Mouse (Mus musculus): ENCODE measurements around the gene Fry. TPM values are rescaled to one million over a fixed set of nuclear protein-coding genes. Genes with fewer than 3 reads are reported as not detected.

The Fry gene
- polyA plus RNA-seq, 1 experiment from 2014 or later = 15.2 TPM

GRCm38 (mm10) chr5:150263656-150264055, 145.2 kb downstream of the Fry start:
- H3K4me3 ChIP-seq (ENCODE audit: low read depth, low read length) = no peak overlapping the region
- no peaks in the 10 kb centered on the region for H3K9me3 ChIP-seq (ENCODE audit: control insufficient read depth, low read depth, low read length)
- H3K27ac ChIP-seq (ENCODE audit: low read length) = no peak overlapping the region
- no peak for ATAC-seq (ENCODE audit: insufficient number of reproducible peaks, insufficient read depth, low FRiP score, low read depth)
- H3K4me1 ChIP-seq (ENCODE audit: control insufficient read depth, insufficient read depth, low read length) = peaks cover 4% of the 10 kb centered on the region; the same call in 1 of the 2 replicates
- H3K27me3 ChIP-seq (ENCODE audit: control insufficient read depth, insufficient read depth, low read length) = no peaks in the 10 kb centered on the region
- H3K36me3 ChIP-seq (ENCODE audit: control insufficient read depth, insufficient read depth, low read length) = no peaks in the 10 kb centered on the region
- no peak overlapping the region for H3K4me2 ChIP-seq (replicated peaks; ENCODE audit: low read depth, low read length)
- WGBS = 68% methylated on average over 6 of the region's 6 CpGs
- no peak overlapping the region for H3K9ac ChIP-seq (replicated peaks; ENCODE audit: low read depth, low read length)

DNA sequence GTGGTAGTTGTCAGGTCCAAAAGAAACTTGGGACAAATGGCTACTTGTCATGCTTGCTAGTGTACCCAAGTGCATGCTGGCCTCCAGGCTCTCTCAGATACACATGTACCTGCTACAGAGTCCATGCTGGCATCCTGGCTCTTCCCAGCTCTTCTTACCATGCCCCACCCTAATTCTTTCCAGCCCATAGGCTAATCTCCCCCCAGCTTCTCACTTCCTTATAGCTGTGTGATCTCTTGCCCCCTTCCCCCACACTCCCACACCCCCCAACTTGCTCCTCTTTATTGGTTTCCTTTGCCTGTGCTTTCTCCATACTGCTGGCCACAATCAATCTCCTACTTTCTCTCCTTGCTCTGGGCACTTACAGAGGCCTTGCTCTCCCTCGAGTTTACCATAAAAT, 146.6 kb downstream of the Fry start:
- Histone ChIP-seq H3K9me3 (ENCODE audit: control insufficient read depth, low read depth, low read length) (no peaks in the 10 kb centered on the region), H3K27ac (ENCODE audit: low read length) (no peak overlapping the region), H3K9ac (replicated peaks; ENCODE audit: low read depth, low read length) (no peak overlapping the region), H3K27me3 (ENCODE audit: control insufficient read depth, insufficient read depth, low read length) (no peaks in the 10 kb centered on the region), H3K4me2 (replicated peaks; ENCODE audit: low read depth, low read length) (no peak overlapping the region), H3K4me3 (ENCODE audit: low read depth, low read length) (no peak overlapping the region), H3K36me3 (ENCODE audit: control insufficient read depth, insufficient read depth, low read length) (no peaks in the 10 kb centered on the region), H3K4me1 (ENCODE audit: control insufficient read depth, insufficient read depth, low read length) (peaks cover 4% of the 10 kb centered on the region; the same call in 1 of the 2 replicates)
- WGBS = 47% methylated on average over 1 of the region's 1 CpGs
- no peak for ATAC-seq (ENCODE audit: insufficient number of reproducible peaks, insufficient read depth, low FRiP score, low read depth)

GRCm38 (mm10) chr5:150265953-150266352, 147.5 kb downstream of the Fry start:
- 56% methylated on average over 2 of the region's 2 CpGs for WGBS
- H3K36me3 ChIP-seq (ENCODE audit: control insufficient read depth, insufficient read depth, low read length) = no peaks in the 10 kb centered on the region
- ATAC-seq (ENCODE audit: insufficient number of reproducible peaks, insufficient read depth, low FRiP score, low read depth) = no peak
- no peak overlapping the region for H3K4me2 ChIP-seq (replicated peaks; ENCODE audit: low read depth, low read length)
- H3K9me3 ChIP-seq (ENCODE audit: control insufficient read depth, low read depth, low read length) = no peaks in the 10 kb centered on the region
- H3K4me1 ChIP-seq (ENCODE audit: control insufficient read depth, insufficient read depth, low read length) = peaks cover 4% of the 10 kb centered on the region; the same call in 1 of the 2 replicates
- no peak overlapping the region for H3K9ac ChIP-seq (replicated peaks; ENCODE audit: low read depth, low read length)
- H3K27ac ChIP-seq (ENCODE audit: low read length) = no peak overlapping the region
- no peak overlapping the region for H3K4me3 ChIP-seq (ENCODE audit: low read depth, low read length)
- H3K27me3 ChIP-seq (ENCODE audit: control insufficient read depth, insufficient read depth, low read length) = no peaks in the 10 kb centered on the region

- no peak overlapping the region for H3K27ac ChIP-seq (ENCODE audit: low read length)
- WGBS = 99% methylated on average over 3 of the region's 3 CpGs
- no peaks in the 10 kb centered on the region for H3K27me3 ChIP-seq (ENCODE audit: control insufficient read depth, insufficient read depth, low read length)
- no peak overlapping the region for H3K4me2 ChIP-seq (replicated peaks; ENCODE audit: low read depth, low read length)
- H3K9ac ChIP-seq (replicated peaks; ENCODE audit: low read depth, low read length) = no peak overlapping the region
- no peaks in the 10 kb centered on the region for H3K36me3 ChIP-seq (ENCODE audit: control insufficient read depth, insufficient read depth, low read length)
- no peaks in the 10 kb centered on the region for H3K9me3 ChIP-seq (ENCODE audit: control insufficient read depth, low read depth, low read length)
- H3K4me3 ChIP-seq (ENCODE audit: low read depth, low read length) = no peak overlapping the region
- no peaks in the 10 kb centered on the region for H3K4me1 ChIP-seq (ENCODE audit: control insufficient read depth, insufficient read depth, low read length)
- no peak for ATAC-seq (ENCODE audit: insufficient number of reproducible peaks, insufficient read depth, low FRiP score, low read depth)
Measured at GRCm38 (mm10) chr5:150268261-150268660, 149.8 kb downstream of the Fry start.

- 36% methylated on average over 4 of the region's 4 CpGs for WGBS
- H3K27me3 ChIP-seq (ENCODE audit: control insufficient read depth, insufficient read depth, low read length) = no peaks in the 10 kb centered on the region
- H3K36me3 ChIP-seq (ENCODE audit: control insufficient read depth, insufficient read depth, low read length) = no peaks in the 10 kb centered on the region
- H3K4me1 ChIP-seq (ENCODE audit: control insufficient read depth, insufficient read depth, low read length) = no peaks in the 10 kb centered on the region
- no peak overlapping the region for H3K4me2 ChIP-seq (replicated peaks; ENCODE audit: low read depth, low read length)
- no peak for ATAC-seq (ENCODE audit: insufficient number of reproducible peaks, insufficient read depth, low FRiP score, low read depth)
- no peak overlapping the region for H3K4me3 ChIP-seq (ENCODE audit: low read depth, low read length)
- peak overlapping the region; percentile 21; the same call in 1 of the 2 replicates for H3K27ac ChIP-seq (ENCODE audit: low read length)
- no peaks in the 10 kb centered on the region for H3K9me3 ChIP-seq (ENCODE audit: control insufficient read depth, low read depth, low read length)
- H3K9ac ChIP-seq (replicated peaks; ENCODE audit: low read depth, low read length) = no peak overlapping the region
Measured at GRCm38 (mm10) chr5:150270468-150270867, 152.0 kb downstream of the Fry start.

DNA sequence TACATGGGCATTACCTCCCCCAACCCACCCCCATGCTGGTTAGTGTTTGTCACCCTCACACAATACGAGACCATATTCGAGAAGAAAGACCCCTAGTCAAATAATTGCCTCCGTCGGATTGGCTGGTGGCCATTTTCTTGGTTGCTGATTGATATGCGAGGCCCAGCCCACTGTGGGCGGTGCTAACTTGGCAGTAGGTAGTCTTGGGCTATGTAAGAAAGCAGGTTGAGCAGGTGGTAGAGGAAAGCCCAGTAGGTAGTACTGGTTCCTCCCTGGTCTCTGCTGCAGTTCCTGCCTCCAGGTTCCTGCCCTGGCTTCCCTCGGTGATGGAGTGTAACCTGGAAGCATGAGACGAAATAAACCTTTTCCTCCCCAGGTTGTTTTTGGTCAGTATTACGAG, 153.7 kb downstream of the Fry start:
- 92% methylated on average over 9 of the region's 9 CpGs for WGBS
- H3K4me1 ChIP-seq (ENCODE audit: control insufficient read depth, insufficient read depth, low read length) = no peaks in the 10 kb centered on the region
- no peaks in the 10 kb centered on the region for H3K9me3 ChIP-seq (ENCODE audit: control insufficient read depth, low read depth, low read length)
- no peak overlapping the region for H3K9ac ChIP-seq (replicated peaks; ENCODE audit: low read depth, low read length)
- no peak for ATAC-seq (ENCODE audit: insufficient number of reproducible peaks, insufficient read depth, low FRiP score, low read depth)
- no peaks in the 10 kb centered on the region for H3K36me3 ChIP-seq (ENCODE audit: control insufficient read depth, insufficient read depth, low read length)
- no peak overlapping the region for H3K4me2 ChIP-seq (replicated peaks; ENCODE audit: low read depth, low read length)
- no peak overlapping the region for H3K4me3 ChIP-seq (ENCODE audit: low read depth, low read length)
- H3K27me3 ChIP-seq (ENCODE audit: control insufficient read depth, insufficient read depth, low read length) = no peaks in the 10 kb centered on the region
- no peak overlapping the region for H3K27ac ChIP-seq (ENCODE audit: low read length)

DNA sequence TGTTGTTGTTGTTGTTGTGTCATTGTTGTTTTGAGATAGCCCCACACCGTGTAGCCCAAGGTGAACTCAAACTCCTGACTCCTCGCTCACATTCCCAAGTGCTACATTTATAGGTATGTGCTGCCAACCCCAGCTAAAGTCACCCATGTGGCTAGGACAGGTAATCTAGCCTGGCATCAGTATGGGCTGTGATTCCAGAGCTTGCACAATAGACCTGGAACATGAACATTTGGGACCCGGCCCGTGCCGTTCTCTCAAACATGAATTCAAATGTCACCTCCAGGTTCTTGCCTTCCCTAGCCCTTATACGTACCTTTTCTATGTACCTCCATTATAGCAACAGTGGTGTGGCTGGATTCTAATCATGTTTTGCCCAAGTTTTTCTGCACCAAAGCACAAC, 156.9 kb downstream of the Fry start:
- 92% methylated on average over 6 of the region's 6 CpGs for WGBS
- no peak overlapping the region for H3K4me2 ChIP-seq (replicated peaks; ENCODE audit: low read depth, low read length)
- H3K4me1 ChIP-seq (ENCODE audit: control insufficient read depth, insufficient read depth, low read length) = no peaks in the 10 kb centered on the region
- H3K27me3 ChIP-seq (ENCODE audit: control insufficient read depth, insufficient read depth, low read length) = no peaks in the 10 kb centered on the region
- no peak for ATAC-seq (ENCODE audit: insufficient number of reproducible peaks, insufficient read depth, low FRiP score, low read depth)
- no peaks in the 10 kb centered on the region for H3K36me3 ChIP-seq (ENCODE audit: control insufficient read depth, insufficient read depth, low read length)
- no peak overlapping the region for H3K9ac ChIP-seq (replicated peaks; ENCODE audit: low read depth, low read length)
- H3K9me3 ChIP-seq (ENCODE audit: control insufficient read depth, low read depth, low read length) = no peaks in the 10 kb centered on the region
- no peak overlapping the region for H3K4me3 ChIP-seq (ENCODE audit: low read depth, low read length)
- no peak overlapping the region for H3K27ac ChIP-seq (ENCODE audit: low read length)

GRCm38 (mm10) chr5:150276611-150277010, 158.2 kb downstream of the Fry start:
- Histone ChIP-seq H3K27ac (ENCODE audit: low read length) (no peak overlapping the region), H3K27me3 (ENCODE audit: control insufficient read depth, insufficient read depth, low read length) (no peaks in the 10 kb centered on the region), H3K9ac (replicated peaks; ENCODE audit: low read depth, low read length) (no peak overlapping the region), H3K36me3 (ENCODE audit: control insufficient read depth, insufficient read depth, low read length) (no peaks in the 10 kb centered on the region), H3K4me3 (ENCODE audit: low read depth, low read length) (no peak overlapping the region), H3K4me1 (ENCODE audit: control insufficient read depth, insufficient read depth, low read length) (no peaks in the 10 kb centered on the region), H3K9me3 (ENCODE audit: control insufficient read depth, low read depth, low read length) (no peaks in the 10 kb centered on the region), H3K4me2 (replicated peaks; ENCODE audit: low read depth, low read length) (no peak overlapping the region)
- 60% methylated on average over 4 of the region's 4 CpGs for WGBS
- ATAC-seq (ENCODE audit: insufficient number of reproducible peaks, insufficient read depth, low FRiP score, low read depth) = peak; percentile 33; the same call in 1 of the 2 replicates

- H3K4me1 ChIP-seq (ENCODE audit: control insufficient read depth, insufficient read depth, low read length) = no peaks in the 10 kb centered on the region
- ATAC-seq (ENCODE audit: insufficient number of reproducible peaks, insufficient read depth, low FRiP score, low read depth) = no peak
- no peak overlapping the region for H3K9ac ChIP-seq (replicated peaks; ENCODE audit: low read depth, low read length)
- H3K9me3 ChIP-seq (ENCODE audit: control insufficient read depth, low read depth, low read length) = no peaks in the 10 kb centered on the region
- H3K4me2 ChIP-seq (replicated peaks; ENCODE audit: low read depth, low read length) = no peak overlapping the region
- H3K27ac ChIP-seq (ENCODE audit: low read length) = no peak overlapping the region
- no peaks in the 10 kb centered on the region for H3K27me3 ChIP-seq (ENCODE audit: control insufficient read depth, insufficient read depth, low read length)
- H3K4me3 ChIP-seq (ENCODE audit: low read depth, low read length) = no peak overlapping the region
- WGBS = 90% methylated on average over 6 of the region's 6 CpGs
- H3K36me3 ChIP-seq (ENCODE audit: control insufficient read depth, insufficient read depth, low read length) = no peaks in the 10 kb centered on the region
Measured at GRCm38 (mm10) chr5:150279387-150279786, 160.9 kb downstream of the Fry start.

All from stomach, embryonic 14.5 days (tissue).